Mouse (Mus musculus) embryonic fibroblast, embryonic 13.5 days (primary cell): ENCODE results near the gene Kif2c.
"Not testable (repeated sequence)": the region's sequence is repeated elsewhere in the genome, so short reads cannot be mapped to it uniquely, and the experiment has no call there.

Source experiments
- CTCF ChIP-seq: IDR thresholded peaks from 2 replicates; pipeline ENCODE4 v1.5.1; 2011; ENCODE audit warnings: mild to moderate bottlenecking, control low read depth, low read length, moderate library complexity, borderline replicate concordance; ENCODE audit not compliant: insufficient read depth
- POLR2A ChIP-seq: IDR thresholded peaks from 2 replicates; pipeline ENCODE4 v1.6.1; 2011; ENCODE audit warnings: low read depth, mild to moderate bottlenecking, control low read depth, low read length, moderate library complexity

- TF ChIP-seq CTCF, POLR2A: not testable (repeated sequence)
Measured at GRCm38 (mm10) chr4:117182759-117183096, 289 bp upstream of the Kif2c start.
